Mouse (Mus musculus) heart, embryonic 10.5 days (tissue): ENCODE results near the gene Nenf. TPM values are rescaled to one million over a fixed set of nuclear protein-coding genes. Genes with fewer than 3 reads are reported as not detected.

Experiments
- DNase-seq: peaks from one replicate; pipeline ENCODE4 v3.0.0-alpha.2; 2017; ENCODE audit warnings: low spot score
- H3K27ac ChIP-seq: fragments of 300-500 bp; sonication (generic); 2 replicates; pipeline ENCODE4 v1.5.1; 2016; ENCODE audit warnings: mild to moderate bottlenecking
- H3K27me3 ChIP-seq: fragments of 300-500 bp; sonication (generic); 2 replicates; pipeline ENCODE4 v1.6.1; 2016; ENCODE audit warnings: mild to moderate bottlenecking; ENCODE audit not compliant: poor library complexity, insufficient read depth, severe bottlenecking
- H3K36me3 ChIP-seq: fragments of 300-500 bp; sonication (generic); 2 replicates; pipeline ENCODE4 v1.6.1; 2016; ENCODE audit warnings: mild to moderate bottlenecking, moderate library complexity
- H3K4me1 ChIP-seq: fragments of 300-500 bp; sonication (generic); 2 replicates; pipeline ENCODE4 v1.6.1; 2016; ENCODE audit warnings: mild to moderate bottlenecking
- H3K4me3 ChIP-seq: fragments of 300-500 bp; sonication (generic); 2 replicates; pipeline ENCODE4 v1.5.1; 2016; ENCODE audit warnings: mild to moderate bottlenecking, moderate library complexity
- H3K9me3 ChIP-seq: fragments of 300-500 bp; sonication (generic); 2 replicates; pipeline ENCODE4 v1.6.1; 2016; ENCODE audit warnings: mild to moderate bottlenecking, moderate library complexity
- WGBS: fragments of 180-500 bp; shearing (Covaris S2); methylation state at CpG from one replicate; pipeline ENCODE4 v1.1.7; 2016; 5-methylcytosine and 5-hydroxymethylcytosine counted together
- polyA plus RNA-seq: library from polyadenylated mRNA; unstranded; fragments of >200 nt; fragmentation: Nextera tagmentation; extraction: Ambion mirVana; gene quantifications from 2 replicates; pipeline ENCODE4 v1.2.1, GENCODE M21; 2016

Gene Nenf
- polyA plus RNA-seq, 1 experiment from 2014 or later, result 78.2 TPM

GRCm38 (mm10) chr1:191339876-191340275, 21.9 kb upstream of the Nenf start:
- Histone ChIP-seq H3K36me3 (peaks cover 74% of the 10 kb centered on the region), H3K27ac (no peak overlapping the region), H3K4me3 (no peak overlapping the region), H3K4me1 (peaks cover 21% of the 10 kb centered on the region), H3K27me3 (no peaks in the 10 kb centered on the region), H3K9me3 (no peaks in the 10 kb centered on the region)
- WGBS, result 80% methylated on average over 2 of the region's 2 CpGs
- DNase-seq, result no peak

- Histone ChIP-seq H3K27me3 (no peaks in the 10 kb centered on the region), H3K27ac (no peak overlapping the region), H3K36me3 (peaks cover 61% of the 10 kb centered on the region), H3K9me3 (no peaks in the 10 kb centered on the region), H3K4me3 (no peak overlapping the region), H3K4me1 (peaks cover 9% of the 10 kb centered on the region; the same call in 1 of the 2 replicates)
- DNase-seq, result peak; percentile 59
- WGBS, result 71% methylated on average over 5 of the region's 5 CpGs
Measured at GRCm38 (mm10) chr1:191334500-191334899, 16.5 kb upstream of the Nenf start.

GRCm38 (mm10) chr1:191330356-191330755, 12.4 kb upstream of the Nenf start:
- H3K27ac ChIP-seq, result no peak overlapping the region
- DNase-seq, result no peak
- H3K4me1 ChIP-seq, result peaks cover 24% of the 10 kb centered on the region
- H3K27me3 ChIP-seq, result no peaks in the 10 kb centered on the region
- WGBS, result 82% methylated on average over 4 of the region's 4 CpGs
- no peak overlapping the region for H3K4me3 ChIP-seq
- H3K9me3 ChIP-seq, result no peaks in the 10 kb centered on the region
- H3K36me3 ChIP-seq, result peaks cover 40% of the 10 kb centered on the region

GRCm38 (mm10) chr1:191328019-191328441, 10.0 kb upstream of the Nenf start:
- no peak for DNase-seq
- Histone ChIP-seq H3K27ac (no peak overlapping the region), H3K4me1 (peaks cover 24% of the 10 kb centered on the region), H3K36me3 (peaks cover 24% of the 10 kb centered on the region; the same call in 1 of the 2 replicates), H3K9me3 (no peaks in the 10 kb centered on the region), H3K4me3 (no peak overlapping the region), H3K27me3 (no peaks in the 10 kb centered on the region)
- 86% methylated on average over 8 of the region's 8 CpGs for WGBS

- Histone ChIP-seq H3K36me3 (peaks cover 16% of the 10 kb centered on the region; the same call in 1 of the 2 replicates), H3K27me3 (no peaks in the 10 kb centered on the region), H3K27ac (no peak overlapping the region), H3K9me3 (no peaks in the 10 kb centered on the region), H3K4me3 (peak overlapping the region; percentile 89), H3K4me1 (peaks cover 24% of the 10 kb centered on the region)
- DNase-seq, result no peak
- WGBS, result 84% methylated on average over 8 of the region's 8 CpGs
Measured at GRCm38 (mm10) chr1:191327258-191327657, 9.3 kb upstream of the Nenf start.

- Histone ChIP-seq H3K27me3 (no peaks in the 10 kb centered on the region), H3K4me1 (peaks cover 24% of the 10 kb centered on the region), H3K36me3 (peaks cover 11% of the 10 kb centered on the region; the same call in 1 of the 2 replicates), H3K9me3 (no peaks in the 10 kb centered on the region), H3K4me3 (peak overlapping the region; percentile 89), H3K27ac (peak overlapping the region; percentile 91)
- DNase-seq, result peak; percentile 87
- WGBS, result 2% methylated on average over 35 of the region's 35 CpGs
Measured at GRCm38 (mm10) chr1:191326233-191326882, 8.4 kb upstream of the Nenf start.

GRCm38 (mm10) chr1:191325726-191326232, 7.8 kb upstream of the Nenf start, which contains the start of gene Tmem206:
TSS of gene Tmem206 (plus strand) at chr1:191325912.
- Histone ChIP-seq H3K4me1 (peaks cover 24% of the 10 kb centered on the region), H3K27me3 (no peaks in the 10 kb centered on the region), H3K36me3 (peaks cover 9% of the 10 kb centered on the region; the same call in 1 of the 2 replicates), H3K27ac (peak within 1 kb of the TSS; percentile 91), H3K4me3 (peak within 1 kb of the TSS; percentile 89), H3K9me3 (no peaks in the 10 kb centered on the region)
- under 1% methylated on average over 42 of the region's 42 CpGs for WGBS
- peak; percentile 98 for DNase-seq

GRCm38 (mm10) chr1:191324733-191325590, 7.0 kb upstream of the Nenf start:
- H3K9me3 ChIP-seq, result no peaks in the 10 kb centered on the region
- peaks cover 24% of the 10 kb centered on the region for H3K4me1 ChIP-seq
- H3K36me3 ChIP-seq, result peaks cover 9% of the 10 kb centered on the region; the same call in 1 of the 2 replicates
- H3K27ac ChIP-seq, result peak overlapping the region; percentile 91
- H3K27me3 ChIP-seq, result no peaks in the 10 kb centered on the region
- no peak for DNase-seq
- WGBS, result 73% methylated on average over 7 of the region's 7 CpGs
- H3K4me3 ChIP-seq, result peak overlapping the region; percentile 89

GRCm38 (mm10) chr1:191323381-191323780, 5.4 kb upstream of the Nenf start:
- no peak for DNase-seq
- H3K4me3 ChIP-seq, result no peak overlapping the region
- peaks cover 33% of the 10 kb centered on the region for H3K4me1 ChIP-seq
- H3K36me3 ChIP-seq, result no peaks in the 10 kb centered on the region; the same call in 1 of the 2 replicates
- H3K27me3 ChIP-seq, result no peaks in the 10 kb centered on the region
- WGBS, result 89% methylated on average over 3 of the region's 3 CpGs
- no peaks in the 10 kb centered on the region for H3K9me3 ChIP-seq
- no peak overlapping the region for H3K27ac ChIP-seq

GRCm38 (mm10) chr1:191318686-191319085, 692 bp upstream of the Nenf start:
- Histone ChIP-seq H3K27me3 (no peaks in the 10 kb centered on the region), H3K9me3 (no peaks in the 10 kb centered on the region), H3K36me3 (no peaks in the 10 kb centered on the region), H3K4me3 (no peak overlapping the region), H3K27ac (0 out of 2 replicates have a peak overlapping the region, but pooled peaks have one; percentile 18), H3K4me1 (peaks cover 24% of the 10 kb centered on the region)
- 48% methylated on average over 5 of the region's 5 CpGs for WGBS
- no peak for DNase-seq

GRCm38 (mm10) chr1:191316818-191317217, 1.2 kb downstream of the Nenf start:
- Histone ChIP-seq H3K4me1 (peaks cover 30% of the 10 kb centered on the region), H3K27ac (no peak overlapping the region), H3K36me3 (no peaks in the 10 kb centered on the region), H3K9me3 (no peaks in the 10 kb centered on the region), H3K4me3 (no peak overlapping the region), H3K27me3 (no peaks in the 10 kb centered on the region)
- no peak for DNase-seq
- 80% methylated on average over 8 of the region's 8 CpGs for WGBS

GRCm38 (mm10) chr1:191313926-191314325, 4.1 kb downstream of the Nenf start:
- H3K4me1 ChIP-seq, result peaks cover 25% of the 10 kb centered on the region
- no peak for DNase-seq
- H3K4me3 ChIP-seq, result no peak overlapping the region
- peaks cover 3% of the 10 kb centered on the region; the same call in 1 of the 2 replicates for H3K36me3 ChIP-seq
- 73% methylated on average over 4 of the region's 4 CpGs for WGBS
- H3K9me3 ChIP-seq, result no peaks in the 10 kb centered on the region
- H3K27me3 ChIP-seq, result no peaks in the 10 kb centered on the region
- H3K27ac ChIP-seq, result no peak overlapping the region

GRCm38 (mm10) chr1:191313158-191313557, 4.8 kb downstream of the Nenf start:
- Histone ChIP-seq H3K27ac (peak overlapping the region; percentile 91), H3K4me3 (peak overlapping the region; percentile 74), H3K36me3 (peaks cover 4% of the 10 kb centered on the region; the same call in 1 of the 2 replicates), H3K4me1 (peaks cover 18% of the 10 kb centered on the region), H3K27me3 (no peaks in the 10 kb centered on the region), H3K9me3 (no peaks in the 10 kb centered on the region)
- no peak for DNase-seq
- WGBS, result 69% methylated on average over 6 of the region's 6 CpGs
